Mouse (Mus musculus): ENCODE measurements around the gene Rnf169. TPM values are rescaled to one million over a fixed set of nuclear protein-coding genes. Genes with fewer than 3 reads are reported as not detected.

Rnf169 gene
- polyA plus RNA-seq (2015; fragmentation: Nextera tagmentation; extraction: Ambion mirVana), result 1.6 and 2.0 TPM in 2 replicates

DNA sequence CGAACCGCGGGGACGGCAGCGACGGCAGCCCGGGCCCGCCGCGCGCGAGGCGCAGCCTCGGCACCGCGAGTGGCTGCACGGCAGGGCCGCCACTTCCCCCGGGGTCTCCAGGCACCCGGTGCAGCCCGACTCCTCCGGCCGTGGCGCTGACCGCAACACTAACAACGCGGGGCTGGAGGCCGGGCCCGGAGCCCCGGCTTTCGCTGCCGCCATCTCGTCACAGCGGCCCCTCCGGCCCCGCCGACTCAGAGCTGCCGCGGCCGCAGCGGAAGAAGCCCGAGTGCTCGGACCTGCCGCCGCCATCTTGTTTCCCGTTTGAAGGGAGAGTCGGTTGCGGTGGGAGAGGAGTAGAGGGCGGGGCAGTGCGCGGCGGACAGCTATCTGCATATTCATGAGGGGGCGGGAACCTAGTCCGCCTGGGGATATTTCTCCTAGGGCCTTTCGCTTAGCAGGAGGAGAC, at the start of gene Rnf169:
Gene Rnf169, minus strand, starts transcription at position 317 of the 460 bp plus-strand sequence.
- no peaks in the 10 kb centered on the region for H3K36me3 ChIP-seq (replicated peaks)
- ATAC-seq (ENCODE audit: insufficient read depth), result peak; percentile 91
- H3K27me3 ChIP-seq, result no peaks in the 10 kb centered on the region; the same call in 1 of the 2 replicates
- peak within 1 kb of the TSS; percentile 94 for H3K4me3 ChIP-seq (replicated peaks)
- H3K27ac ChIP-seq (replicated peaks), result peak within 1 kb of the TSS; percentile 84
- peak within 1 kb of the TSS; percentile 96 for H3K9ac ChIP-seq
- H3K4me2 ChIP-seq, result peak within 1 kb of the TSS; percentile 93
- WGBS (ENCODE audit: insufficient replicate concordance), result under 1% methylated on average over 55 of the region's 55 CpGs
- no peaks in the 10 kb centered on the region for H3K9me3 ChIP-seq (replicated peaks)
- peaks cover 37% of the 10 kb centered on the region for H3K4me1 ChIP-seq (replicated peaks)

- H3K9me3 ChIP-seq (replicated peaks), result no peaks in the 10 kb centered on the region
- no peak overlapping the region for H3K4me2 ChIP-seq
- WGBS (ENCODE audit: insufficient replicate concordance), result 19% methylated on average over 3 of the region's 3 CpGs
Observed at GRCm38 (mm10) chr7:100029307-100029706, 49.1 kb upstream of the Rnf169 start.

GRCm38 (mm10) chr7:100027353-100027752, 47.1 kb upstream of the Rnf169 start:
- H3K9ac ChIP-seq, result no peak overlapping the region
- no peaks in the 10 kb centered on the region for H3K9me3 ChIP-seq (replicated peaks)
- 0 out of 2 replicates have a peak, but pooled peaks cover 3% of the 10 kb centered on the region for H3K27me3 ChIP-seq
- H3K4me2 ChIP-seq, result no peak overlapping the region
- H3K4me1 ChIP-seq (replicated peaks), result no peaks in the 10 kb centered on the region
- 50% methylated on average over 5 of the region's 5 CpGs for WGBS (ENCODE audit: insufficient replicate concordance)
- no peak overlapping the region for H3K4me3 ChIP-seq (replicated peaks)
- H3K36me3 ChIP-seq (replicated peaks), result no peaks in the 10 kb centered on the region
- H3K27ac ChIP-seq (replicated peaks), result no peak overlapping the region
- no peak for ATAC-seq (ENCODE audit: insufficient read depth)

More at GRCm38 (mm10) chr7:100029307-100029706, 49.1 kb upstream of the Rnf169 start:
- Histone ChIP-seq H3K4me1 (replicated peaks) (no peaks in the 10 kb centered on the region), H3K27me3 (0 out of 2 replicates have a peak, but pooled peaks cover 3% of the 10 kb centered on the region), H3K27ac (replicated peaks) (no peak overlapping the region), H3K36me3 (replicated peaks) (no peaks in the 10 kb centered on the region), H3K4me3 (replicated peaks) (no peak overlapping the region), H3K9ac (no peak overlapping the region)
- ATAC-seq (ENCODE audit: insufficient read depth), result no peak

DNA sequence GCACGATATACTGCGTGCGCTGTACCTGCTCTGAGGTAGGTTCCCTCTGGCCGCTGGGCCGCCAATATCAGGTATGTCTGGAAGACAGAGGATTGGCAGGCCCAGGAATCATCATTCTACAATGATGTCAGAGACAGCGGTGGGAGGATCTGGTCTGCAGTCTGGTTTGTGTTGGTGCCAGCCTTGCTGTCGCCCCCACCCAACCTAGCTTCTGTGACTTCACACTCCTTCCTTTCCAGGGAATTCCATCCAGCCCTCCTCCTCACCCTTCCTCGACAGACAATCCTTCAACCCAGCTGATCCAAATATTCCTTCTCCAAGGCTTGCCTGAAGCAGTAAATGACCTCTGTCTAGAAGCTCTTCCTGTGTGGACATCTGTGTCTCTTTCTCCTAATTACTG, 36.8 kb upstream of the Rnf169 start:
- Histone ChIP-seq H3K4me2 (no peak overlapping the region), H3K4me1 (replicated peaks) (no peaks in the 10 kb centered on the region), H3K27me3 (peaks cover 4% of the 10 kb centered on the region; the same call in 1 of the 2 replicates), H3K4me3 (replicated peaks) (no peak overlapping the region), H3K27ac (replicated peaks) (no peak overlapping the region), H3K9ac (no peak overlapping the region), H3K9me3 (replicated peaks) (no peaks in the 10 kb centered on the region), H3K36me3 (replicated peaks) (no peaks in the 10 kb centered on the region)
- no peak for ATAC-seq (ENCODE audit: insufficient read depth)
- WGBS (ENCODE audit: insufficient replicate concordance), result 59% methylated on average over 8 of the region's 8 CpGs

GRCm38 (mm10) chr7:100014123-100014600, 33.9 kb upstream of the Rnf169 start:
- Histone ChIP-seq H3K9ac (no peak overlapping the region), H3K4me2 (no peak overlapping the region), H3K27ac (replicated peaks) (no peak overlapping the region), H3K4me1 (replicated peaks) (0 out of 2 replicates have a peak, but pooled peaks cover 2% of the 10 kb centered on the region), H3K27me3 (peaks cover 26% of the 10 kb centered on the region), H3K36me3 (replicated peaks) (no peaks in the 10 kb centered on the region), H3K4me3 (replicated peaks) (no peak overlapping the region), H3K9me3 (replicated peaks) (no peaks in the 10 kb centered on the region)
- ATAC-seq (ENCODE audit: insufficient read depth), result no peak
- WGBS (ENCODE audit: insufficient replicate concordance), result 40% methylated on average over 8 of the region's 8 CpGs

DNA sequence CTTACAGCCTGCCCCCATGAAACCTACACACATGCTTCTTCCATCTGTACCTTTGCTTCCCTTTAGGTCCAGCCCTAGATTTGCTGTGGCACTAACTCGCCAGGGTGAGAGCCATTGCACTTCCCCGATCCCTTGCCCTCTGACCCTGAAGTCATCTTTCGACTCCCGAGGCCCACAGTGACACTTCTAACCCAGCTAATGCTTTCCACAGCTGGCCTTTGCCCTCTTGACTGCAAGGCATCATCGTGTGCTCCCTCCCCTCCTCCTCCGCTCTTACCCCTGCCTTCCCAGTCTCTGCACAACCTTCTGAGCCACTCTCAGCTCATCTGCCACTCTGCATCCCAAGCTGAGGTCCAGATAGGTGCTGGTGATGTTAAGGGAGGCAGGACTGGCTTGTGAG, 32.3 kb upstream of the Rnf169 start:
- no peak overlapping the region for H3K9ac ChIP-seq
- H3K27me3 ChIP-seq, result peaks cover 42% of the 10 kb centered on the region
- no peaks in the 10 kb centered on the region for H3K36me3 ChIP-seq (replicated peaks)
- H3K4me1 ChIP-seq (replicated peaks), result 0 out of 2 replicates have a peak, but pooled peaks cover 2% of the 10 kb centered on the region
- H3K4me3 ChIP-seq (replicated peaks), result no peak overlapping the region
- 41% methylated on average over 6 of the region's 6 CpGs for WGBS (ENCODE audit: insufficient replicate concordance)
- H3K4me2 ChIP-seq, result no peak overlapping the region
- no peak for ATAC-seq (ENCODE audit: insufficient read depth)
- no peak overlapping the region for H3K27ac ChIP-seq (replicated peaks)
- H3K9me3 ChIP-seq (replicated peaks), result no peaks in the 10 kb centered on the region

- Histone ChIP-seq H3K36me3 (replicated peaks) (no peaks in the 10 kb centered on the region), H3K4me1 (replicated peaks) (0 out of 2 replicates have a peak, but pooled peaks cover 2% of the 10 kb centered on the region), H3K27me3 (peaks cover 43% of the 10 kb centered on the region), H3K4me3 (replicated peaks) (no peak overlapping the region), H3K9ac (no peak overlapping the region), H3K4me2 (no peak overlapping the region), H3K9me3 (replicated peaks) (no peaks in the 10 kb centered on the region), H3K27ac (replicated peaks) (no peak overlapping the region)
- 56% methylated on average over 8 of the region's 8 CpGs for WGBS (ENCODE audit: insufficient replicate concordance)
- ATAC-seq (ENCODE audit: insufficient read depth), result no peak
Observed at GRCm38 (mm10) chr7:100012085-100012484, 31.8 kb upstream of the Rnf169 start.

DNA sequence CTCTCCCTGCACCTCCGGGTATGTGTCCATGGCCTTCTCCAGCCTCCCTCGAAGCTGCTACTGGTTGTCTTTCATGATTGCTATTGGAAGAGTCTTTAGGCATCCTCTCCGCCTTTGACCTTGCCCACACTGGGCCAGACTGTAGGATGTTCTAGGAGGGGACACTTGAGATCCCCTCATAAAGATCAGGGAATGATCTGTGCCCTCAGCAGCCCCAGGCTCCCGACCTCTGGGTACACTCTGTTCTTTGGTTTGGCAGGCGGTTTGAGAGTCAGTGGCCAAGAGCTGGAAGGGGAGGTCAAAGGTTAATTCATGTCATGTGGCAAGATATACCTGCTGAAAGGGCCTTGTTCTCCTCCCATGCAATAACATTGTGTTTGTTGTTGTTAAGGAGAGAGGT, 30.5 kb upstream of the Rnf169 start:
- no peak for ATAC-seq (ENCODE audit: insufficient read depth)
- Histone ChIP-seq H3K27me3 (peaks cover 57% of the 10 kb centered on the region), H3K4me1 (replicated peaks) (peaks cover 2% of the 10 kb centered on the region; the same call in 1 of the 2 replicates), H3K27ac (replicated peaks) (no peak overlapping the region), H3K9ac (peak overlapping the region; percentile 2; the same call in 1 of the 2 replicates), H3K9me3 (replicated peaks) (no peaks in the 10 kb centered on the region), H3K36me3 (replicated peaks) (no peaks in the 10 kb centered on the region), H3K4me3 (replicated peaks) (no peak overlapping the region), H3K4me2 (no peak overlapping the region)
- 24% methylated on average over 5 of the region's 5 CpGs for WGBS (ENCODE audit: insufficient replicate concordance)

DNA sequence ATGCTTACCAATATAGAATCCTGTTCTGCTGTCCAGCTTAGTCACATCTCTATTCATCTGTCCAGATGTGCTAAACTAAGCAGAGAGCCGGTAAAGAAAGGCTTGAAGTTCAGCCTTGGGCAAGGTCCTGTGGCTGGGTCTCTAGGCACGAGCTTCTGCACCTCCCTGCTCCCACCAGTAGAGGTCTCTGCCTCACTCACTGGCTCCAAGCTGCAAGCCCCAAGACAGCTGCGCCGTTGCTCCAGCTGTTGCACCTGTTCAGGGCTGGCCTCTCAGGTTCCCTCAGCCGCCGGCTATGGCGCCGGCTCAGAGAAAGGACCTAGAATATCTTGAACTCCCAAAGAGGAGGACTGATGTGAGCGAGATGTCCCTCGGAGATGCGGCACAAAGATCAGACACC, 29.4 kb upstream of the Rnf169 start:
- peaks cover 2% of the 10 kb centered on the region; the same call in 1 of the 2 replicates for H3K4me1 ChIP-seq (replicated peaks)
- H3K27me3 ChIP-seq, result peaks cover 67% of the 10 kb centered on the region
- H3K36me3 ChIP-seq (replicated peaks), result no peaks in the 10 kb centered on the region
- ATAC-seq (ENCODE audit: insufficient read depth), result no peak
- H3K4me3 ChIP-seq (replicated peaks), result no peak overlapping the region
- WGBS (ENCODE audit: insufficient replicate concordance), result 9% methylated on average over 11 of the region's 11 CpGs
- no peak overlapping the region for H3K9ac ChIP-seq
- H3K4me2 ChIP-seq, result no peak overlapping the region
- H3K9me3 ChIP-seq (replicated peaks), result no peaks in the 10 kb centered on the region
- no peak overlapping the region for H3K27ac ChIP-seq (replicated peaks)

DNA sequence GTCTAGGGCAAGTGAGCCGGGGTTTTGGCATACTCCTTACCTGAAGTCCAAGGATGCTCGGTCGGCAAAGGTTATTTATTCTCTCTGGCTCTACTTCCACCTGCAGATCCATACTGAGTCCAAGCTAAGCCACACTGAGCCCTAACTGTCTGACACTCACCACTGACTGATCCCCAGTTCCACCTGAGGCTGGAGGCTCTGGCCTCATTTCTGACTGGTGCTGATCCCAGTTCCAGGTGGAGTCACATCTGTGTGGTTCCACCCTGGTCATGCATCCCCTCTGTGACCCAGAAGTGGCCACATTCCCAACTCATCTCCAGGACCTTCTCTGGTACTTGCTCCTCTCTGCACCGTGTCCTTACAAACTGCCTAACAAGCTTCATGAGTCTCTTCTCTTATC, 28.5 kb upstream of the Rnf169 start:
- no peak overlapping the region for H3K4me2 ChIP-seq
- no peaks in the 10 kb centered on the region for H3K36me3 ChIP-seq (replicated peaks)
- H3K4me1 ChIP-seq (replicated peaks), result peaks cover 2% of the 10 kb centered on the region; the same call in 1 of the 2 replicates
- H3K9me3 ChIP-seq (replicated peaks), result no peaks in the 10 kb centered on the region
- H3K4me3 ChIP-seq (replicated peaks), result no peak overlapping the region
- ATAC-seq (ENCODE audit: insufficient read depth), result no peak
- no peak overlapping the region for H3K9ac ChIP-seq
- peaks cover 76% of the 10 kb centered on the region for H3K27me3 ChIP-seq
- WGBS (ENCODE audit: insufficient replicate concordance), result 71% methylated on average over 4 of the region's 4 CpGs
- no peak overlapping the region for H3K27ac ChIP-seq (replicated peaks)

DNA sequence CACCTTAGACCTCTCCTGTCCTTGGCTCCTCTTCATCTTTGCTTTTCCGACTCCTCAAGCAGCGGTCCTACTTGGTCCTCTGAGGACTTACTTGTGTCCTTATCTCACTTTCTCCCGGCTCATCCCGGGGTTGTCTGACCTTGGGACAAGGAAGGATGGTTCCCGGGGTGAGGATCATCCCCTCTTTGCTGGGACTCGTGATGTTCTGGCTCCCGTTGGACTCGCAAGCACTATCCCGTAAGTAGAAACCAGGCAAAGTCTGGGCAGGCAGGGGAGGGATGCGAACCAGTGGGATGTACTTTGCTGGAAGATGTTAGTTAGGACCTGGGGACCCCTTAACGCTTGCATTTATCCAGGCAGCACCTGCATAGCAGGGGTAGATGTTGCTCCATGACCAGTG, 26.2 kb upstream of the Rnf169 start:
- Histone ChIP-seq H3K4me3 (replicated peaks) (no peak overlapping the region), H3K9ac (no peak overlapping the region), H3K36me3 (replicated peaks) (no peaks in the 10 kb centered on the region), H3K4me1 (replicated peaks) (peaks cover 2% of the 10 kb centered on the region; the same call in 1 of the 2 replicates), H3K4me2 (no peak overlapping the region), H3K27ac (replicated peaks) (no peak overlapping the region), H3K9me3 (replicated peaks) (no peaks in the 10 kb centered on the region), H3K27me3 (peaks cover 82% of the 10 kb centered on the region)
- ATAC-seq (ENCODE audit: insufficient read depth), result no peak
- 7% methylated on average over 11 of the region's 11 CpGs for WGBS (ENCODE audit: insufficient replicate concordance)
